Mouse (Mus musculus): Measurements from ENCODE around the gene Ces1b. TPM values are rescaled to one million over a fixed set of nuclear protein-coding genes. Genes with fewer than 3 reads are reported as not detected.

Gene Ces1b
- polyA plus RNA-seq, 1 experiment, result not detected

- TF ChIP-seq CTCF (IDR thresholded peaks at IDR 0.05; ENCODE audit: borderline replicate concordance, insufficient read depth, low read depth, low read length) (no peak), POLR2A (IDR thresholded peaks at IDR 0.05; ENCODE audit: borderline replicate concordance, insufficient read depth, low read length) (no peak)
- H3K27me3 ChIP-seq (ENCODE audit: control insufficient read depth, insufficient read depth, low read length), result no peaks in the 10 kb centered on the region
- 61% methylated on average over 3 of the region's 3 CpGs for WGBS
These were observed 16.2 kb downstream of the Ces1b start for GRCm38 (mm10) chr8:93063416-93064117.

GRCm38 (mm10) chr8:93059185-93059584 lies 20.6 kb downstream of the Ces1b start:
- Histone ChIP-seq H3K4me1 (ENCODE audit: control insufficient read depth, insufficient read depth, low read length) (no peaks in the 10 kb centered on the region), H3K27me3 (ENCODE audit: control insufficient read depth, insufficient read depth, low read length) (no peaks in the 10 kb centered on the region), H3K4me3 (replicated peaks; ENCODE audit: insufficient read depth, low read depth, low read length) (no peak overlapping the region), H3K27ac (ENCODE audit: insufficient read depth, low read length) (no peak overlapping the region)
- peak; percentile 71 for TF ChIP-seq CTCF (IDR thresholded peaks at IDR 0.05; ENCODE audit: borderline replicate concordance, insufficient read depth, low read depth, low read length)
- no peak for TF ChIP-seq POLR2A (IDR thresholded peaks at IDR 0.05; ENCODE audit: borderline replicate concordance, insufficient read depth, low read length)
- 22% methylated on average over 2 of the region's 2 CpGs for WGBS
- DNase-seq, result peak; percentile 19 to 46

More at GRCm38 (mm10) chr8:93063416-93064117, 16.2 kb downstream of the Ces1b start:
- Histone ChIP-seq H3K27ac (ENCODE audit: insufficient read depth, low read length) (no peak overlapping the region), H3K4me3 (replicated peaks; ENCODE audit: insufficient read depth, low read depth, low read length) (no peak overlapping the region), H3K4me1 (ENCODE audit: control insufficient read depth, insufficient read depth, low read length) (no peaks in the 10 kb centered on the region)
- DNase-seq, result no peak

DNA sequence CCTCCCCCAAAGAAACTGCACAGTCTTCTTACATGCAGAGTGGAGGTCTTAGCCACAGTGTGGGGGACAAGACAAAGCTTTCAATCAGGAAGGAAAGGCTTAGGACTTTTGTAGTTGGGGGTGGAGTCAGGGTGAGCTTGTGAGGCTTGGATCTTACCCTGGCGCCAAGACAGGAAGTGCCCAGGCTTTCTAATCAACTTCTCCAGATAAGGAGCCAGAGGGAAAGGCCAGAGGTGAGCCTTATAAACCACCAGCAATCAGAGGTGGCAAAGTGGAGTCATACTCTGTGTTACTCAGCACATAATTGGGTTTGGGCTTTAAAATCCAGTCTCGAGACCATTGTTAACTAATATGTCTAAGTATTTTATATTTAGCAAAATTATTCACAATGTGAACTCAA lies 24.6 kb downstream of the Ces1b start:
- TF ChIP-seq POLR2A (IDR thresholded peaks at IDR 0.05; ENCODE audit: borderline replicate concordance, insufficient read depth, low read length), result no peak
- TF ChIP-seq CTCF (IDR thresholded peaks at IDR 0.05; ENCODE audit: borderline replicate concordance, insufficient read depth, low read depth, low read length), result no peak
- Histone ChIP-seq H3K4me1 (ENCODE audit: control insufficient read depth, insufficient read depth, low read length) (no peaks in the 10 kb centered on the region), H3K27ac (ENCODE audit: insufficient read depth, low read length) (no peak overlapping the region), H3K4me3 (replicated peaks; ENCODE audit: insufficient read depth, low read depth, low read length) (no peak overlapping the region), H3K27me3 (ENCODE audit: control insufficient read depth, insufficient read depth, low read length) (no peaks in the 10 kb centered on the region)
- no peak for DNase-seq
- WGBS, result 71% methylated on average over 2 of the region's 2 CpGs

- no peak overlapping the region for H3K27ac ChIP-seq (ENCODE audit: insufficient read depth, low read length)
- DNase-seq, result no peak
- no peaks in the 10 kb centered on the region for H3K27me3 ChIP-seq (ENCODE audit: control insufficient read depth, insufficient read depth, low read length)
- H3K4me3 ChIP-seq (replicated peaks; ENCODE audit: insufficient read depth, low read depth, low read length), result no peak overlapping the region
- WGBS, result 31% methylated on average over 4 of the region's 4 CpGs
- TF ChIP-seq CTCF (IDR thresholded peaks at IDR 0.05; ENCODE audit: borderline replicate concordance, insufficient read depth, low read depth, low read length), result no peak
- no peak for TF ChIP-seq POLR2A (IDR thresholded peaks at IDR 0.05; ENCODE audit: borderline replicate concordance, insufficient read depth, low read length)
- H3K4me1 ChIP-seq (ENCODE audit: control insufficient read depth, insufficient read depth, low read length), result no peaks in the 10 kb centered on the region
These were observed 31.1 kb downstream of the Ces1b start for GRCm38 (mm10) chr8:93048510-93049416.

DNA sequence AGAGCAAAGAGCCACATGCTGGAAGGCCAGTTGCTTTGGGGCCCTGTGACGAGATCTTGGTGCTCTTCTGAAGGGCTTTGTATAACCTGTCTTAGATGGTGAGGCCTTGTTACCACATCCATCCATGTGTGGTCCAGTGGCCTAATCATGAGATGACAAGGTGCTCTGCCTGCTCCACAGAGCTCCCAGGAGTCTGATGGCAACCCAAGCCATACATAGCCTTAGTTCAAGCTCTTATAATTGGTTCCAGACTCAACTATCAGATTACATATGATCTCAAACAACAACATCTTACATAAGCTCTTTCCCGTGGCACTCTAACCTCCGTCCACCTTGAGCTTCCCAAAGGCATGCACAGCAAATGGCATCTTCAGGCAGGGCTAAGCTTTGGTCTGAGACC lies 31.7 kb downstream of the Ces1b start, which contains the start of gene Ces1a:
Gene Ces1a, minus strand, starts transcription at position 101 of the 400 bp plus-strand sequence.
- Histone ChIP-seq H3K27ac (ENCODE audit: insufficient read depth, low read length) (no peak within 1 kb of the TSS), H3K4me1 (ENCODE audit: control insufficient read depth, insufficient read depth, low read length) (no peaks in the 10 kb centered on the region), H3K27me3 (ENCODE audit: control insufficient read depth, insufficient read depth, low read length) (no peaks in the 10 kb centered on the region), H3K4me3 (replicated peaks; ENCODE audit: insufficient read depth, low read depth, low read length) (no peak within 1 kb of the TSS)
- WGBS, result 91% methylated on average over 3 of the region's 3 CpGs
- no peak for DNase-seq
- no peak for TF ChIP-seq POLR2A (IDR thresholded peaks at IDR 0.05; ENCODE audit: borderline replicate concordance, insufficient read depth, low read length)
- no peak for TF ChIP-seq CTCF (IDR thresholded peaks at IDR 0.05; ENCODE audit: borderline replicate concordance, insufficient read depth, low read depth, low read length)

- TF ChIP-seq POLR2A (IDR thresholded peaks at IDR 0.05; ENCODE audit: borderline replicate concordance, insufficient read depth, low read length), result no peak
- TF ChIP-seq CTCF (IDR thresholded peaks at IDR 0.05; ENCODE audit: borderline replicate concordance, insufficient read depth, low read depth, low read length), result no peak
- no peaks in the 10 kb centered on the region for H3K4me1 ChIP-seq (ENCODE audit: control insufficient read depth, insufficient read depth, low read length)
- 59% methylated on average over 1 of the region's 1 CpGs for WGBS
- no peaks in the 10 kb centered on the region for H3K27me3 ChIP-seq (ENCODE audit: control insufficient read depth, insufficient read depth, low read length)
- no peak for DNase-seq
- H3K27ac ChIP-seq (ENCODE audit: insufficient read depth, low read length), result no peak overlapping the region
- no peak overlapping the region for H3K4me3 ChIP-seq (replicated peaks; ENCODE audit: insufficient read depth, low read depth, low read length)
These were observed 36.7 kb downstream of the Ces1b start for GRCm38 (mm10) chr8:93043083-93043482.

DNA sequence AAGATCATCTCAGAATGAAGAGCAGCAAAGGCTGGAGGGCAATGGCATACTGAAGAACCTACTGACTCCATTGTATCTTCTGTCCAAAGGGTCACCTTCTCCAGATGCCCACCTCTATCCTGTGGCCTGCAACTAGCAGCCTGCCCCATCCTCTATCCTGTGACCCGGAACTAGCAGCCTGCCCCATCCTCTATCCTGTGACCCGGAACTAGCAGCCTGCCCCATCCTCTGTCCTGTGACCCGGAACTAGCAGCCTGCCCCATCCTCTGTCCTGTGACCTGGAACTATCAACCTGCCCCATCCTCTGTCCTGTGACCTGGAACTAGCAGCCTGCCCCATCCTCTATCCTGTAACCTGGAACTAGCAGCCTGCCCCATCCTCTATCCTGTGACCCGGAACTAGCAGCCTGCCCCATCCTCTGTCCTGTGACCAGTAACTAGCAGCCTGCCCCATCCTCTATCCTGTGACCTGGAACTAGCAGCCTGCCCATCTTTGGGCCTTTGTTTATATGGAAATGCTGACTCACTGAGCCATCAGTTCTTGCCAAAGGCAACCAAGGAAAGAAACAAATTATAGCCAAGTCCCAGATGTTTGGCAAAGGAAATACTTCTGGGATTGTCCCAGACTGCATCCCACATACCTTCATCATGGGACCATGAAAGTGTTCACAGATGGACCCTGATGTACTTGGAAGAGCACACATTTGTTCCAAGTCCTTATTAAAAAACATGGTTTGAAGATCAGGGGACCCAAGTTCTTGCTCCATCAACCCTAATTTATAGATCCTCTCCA lies 38.8 kb downstream of the Ces1b start:
- TF ChIP-seq CTCF (IDR thresholded peaks at IDR 0.05; ENCODE audit: borderline replicate concordance, insufficient read depth, low read depth, low read length) (no peak), POLR2A (IDR thresholded peaks at IDR 0.05; ENCODE audit: borderline replicate concordance, insufficient read depth, low read length) (no peak)
- WGBS, result 68% methylated on average over 4 of the region's 4 CpGs
- H3K4me3 ChIP-seq (replicated peaks; ENCODE audit: insufficient read depth, low read depth, low read length), result no peak overlapping the region
- no peak overlapping the region for H3K27ac ChIP-seq (ENCODE audit: insufficient read depth, low read length)
- H3K4me1 ChIP-seq (ENCODE audit: control insufficient read depth, insufficient read depth, low read length), result no peaks in the 10 kb centered on the region
- DNase-seq, result no peak
- no peaks in the 10 kb centered on the region for H3K27me3 ChIP-seq (ENCODE audit: control insufficient read depth, insufficient read depth, low read length)
